Mouse (Mus musculus) layer of hippocampus, adult 2 months (tissue): Measurements from ENCODE around the gene Zfp706. TPM values are rescaled to one million over a fixed set of nuclear protein-coding genes. Genes with fewer than 3 reads are reported as not detected.

Source experiments
- DNase-seq, 2 experiments: peaks; one replicate each; pipeline ENCODE4 v3.0.0; 2022; ENCODE audit warnings: low spot score in 2 of 2
- H3K27ac ChIP-seq: fragments of 200-600 bp; 2 replicates; pipeline ENCODE4 v1.8.1; 2022
- H3K4me3 ChIP-seq: fragments of 200-600 bp; 2 replicates; pipeline ENCODE4 v1.8.1; 2022; ENCODE audit warnings: mild to moderate bottlenecking
- CTCF ChIP-seq: fragments of 200-600 bp; conservative IDR thresholded peaks from 2 replicates; pipeline ENCODE4 v1.8.1; 2022; ENCODE audit warnings: antibody characterized with exemption, mild to moderate bottlenecking, moderate library complexity
- total RNA-seq, 2 experiments: library from RNA; stranded (reverse); gene quantifications; 2 replicates each; pipeline ENCODE4 v1.2.3; 2021

Gene Zfp706
- total RNA-seq, 2 experiments from 2014 or later: 275 to 283 TPM

DNA sequence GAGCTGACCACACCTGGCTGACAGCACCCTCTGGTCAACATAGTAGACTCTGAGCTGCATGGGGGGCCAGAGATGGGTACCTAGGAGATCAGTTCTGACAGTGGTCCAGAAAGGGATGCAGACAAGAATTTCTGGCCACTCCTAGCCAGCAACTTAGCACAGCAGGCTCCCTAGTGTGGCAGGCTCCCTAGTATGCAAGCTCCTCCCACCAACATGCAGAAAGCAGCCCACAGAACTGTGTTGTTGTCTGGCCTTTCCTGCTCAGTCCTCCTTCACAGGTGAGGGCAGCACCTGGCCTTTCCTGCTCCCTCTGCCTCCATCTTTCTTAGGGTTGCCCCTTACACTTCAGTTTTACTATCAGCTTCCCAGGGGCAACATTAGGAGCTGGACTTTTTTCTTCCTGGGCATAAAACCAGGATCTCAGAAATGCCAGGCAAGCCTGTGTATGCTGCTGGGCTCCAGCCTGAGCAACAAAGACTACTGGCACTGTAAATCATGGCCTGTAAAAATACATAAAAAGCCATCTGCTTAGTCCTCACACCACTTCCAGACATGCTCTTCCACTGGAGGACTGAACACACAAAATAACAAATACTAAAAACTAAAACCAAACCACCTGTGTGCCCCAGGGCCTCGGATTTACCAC is 22.5 kb downstream of the Zfp706 start:
- no peak for DNase-seq
- peak overlapping the region; percentile 21 for H3K27ac ChIP-seq
- H3K4me3 ChIP-seq: no peak overlapping the region
- no peak for TF ChIP-seq CTCF

DNA sequence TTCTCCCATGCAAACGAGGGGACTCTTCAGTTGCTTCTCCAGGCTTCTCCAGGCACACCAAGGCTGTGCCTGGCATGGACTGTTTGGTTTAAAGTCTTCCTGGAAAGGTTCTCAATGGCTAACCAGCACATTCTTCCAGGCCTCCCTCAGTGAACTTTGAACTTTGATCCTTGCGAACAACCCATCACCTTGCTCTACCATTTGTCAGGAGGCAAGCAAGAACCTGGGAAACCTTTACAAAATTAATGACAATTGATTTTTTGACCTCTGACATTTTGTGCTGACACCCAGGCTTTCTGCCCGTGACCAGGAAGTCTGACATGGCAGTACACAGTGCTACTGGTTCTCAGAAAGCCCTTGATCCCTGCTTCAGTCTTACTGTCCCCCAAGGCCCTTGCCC is 24.1 kb downstream of the Zfp706 start:
- TF ChIP-seq CTCF: no peak
- DNase-seq: no peak
- no peak overlapping the region for H3K27ac ChIP-seq

GRCm38 (mm10) chr15:36980238-36980637 is 27.3 kb downstream of the Zfp706 start:
- Histone ChIP-seq H3K4me3 (peak overlapping the region; percentile 56), H3K27ac (peak overlapping the region; percentile 88)
- no peak for DNase-seq
- TF ChIP-seq CTCF: no peak

More for the DNA sequence above, 24.1 kb downstream of the Zfp706 start:
- H3K4me3 ChIP-seq: no peak overlapping the region

DNA sequence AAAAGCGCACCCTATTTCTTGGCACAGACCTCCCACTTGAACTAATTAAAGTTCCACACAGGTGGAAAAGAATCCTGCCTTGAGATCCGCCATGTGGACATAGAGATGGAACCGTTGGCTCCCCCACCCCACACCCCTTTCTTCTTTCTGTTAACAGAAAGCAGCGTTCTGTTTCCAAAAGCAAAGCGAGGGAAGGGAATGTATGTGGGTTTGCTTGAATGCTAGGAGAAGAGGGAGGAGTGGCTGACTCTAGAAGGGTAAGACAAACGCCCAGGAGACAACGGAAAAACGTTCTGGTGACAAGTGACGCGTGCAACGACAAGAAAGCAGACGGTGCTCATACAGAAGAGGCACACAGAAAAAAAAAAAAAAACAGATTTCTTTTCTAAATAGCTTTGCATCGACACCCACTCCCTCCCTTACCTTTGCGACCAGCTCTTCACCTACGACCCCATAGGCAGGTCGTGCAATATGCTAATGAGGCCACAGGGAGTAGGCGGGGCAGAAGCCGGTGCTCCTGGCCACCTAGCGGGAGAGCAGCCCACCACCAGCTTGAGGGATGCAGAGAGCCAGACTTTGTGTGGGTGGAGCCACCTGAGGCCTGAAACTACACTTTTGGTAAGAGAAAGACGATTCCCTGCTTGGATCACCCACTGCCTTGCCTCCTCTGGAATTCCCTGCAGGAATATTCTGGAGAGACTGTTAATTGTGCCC is 27.9 kb downstream of the Zfp706 start:
- DNase-seq: peak; percentile 53 to 60
- peak overlapping the region; percentile 56 for H3K4me3 ChIP-seq
- H3K27ac ChIP-seq: peak overlapping the region; percentile 88
- TF ChIP-seq CTCF: peak; percentile 66

DNA sequence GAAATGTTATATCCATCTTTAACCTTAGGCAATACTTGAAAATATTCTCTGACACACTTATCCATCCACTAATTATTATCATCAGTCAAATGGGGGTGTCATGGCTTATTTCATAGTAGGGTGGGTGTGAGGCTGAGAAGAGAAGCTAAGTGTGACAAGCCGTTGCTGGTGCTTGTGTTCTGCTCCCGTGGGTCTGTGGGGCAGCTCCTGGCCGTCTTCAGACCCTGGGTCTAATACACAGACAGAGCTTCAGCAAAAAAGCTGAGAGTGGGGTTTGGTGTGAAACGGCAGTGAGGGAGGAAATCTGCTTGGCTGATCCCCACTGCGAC is 28.4 kb downstream of the Zfp706 start:
- Histone ChIP-seq H3K4me3 (peak overlapping the region; percentile 56), H3K27ac (peak overlapping the region; percentile 88)
- no peak for TF ChIP-seq CTCF
- DNase-seq: no peak

GRCm38 (mm10) chr15:36977823-36978222 is 29.8 kb downstream of the Zfp706 start:
- Histone ChIP-seq H3K27ac (0 out of 2 replicates have a peak overlapping the region, but pooled peaks have one; percentile 46), H3K4me3 (no peak overlapping the region)
- TF ChIP-seq CTCF: no peak
- peak in 1 of 2 experiments; percentile 46 for DNase-seq

DNA sequence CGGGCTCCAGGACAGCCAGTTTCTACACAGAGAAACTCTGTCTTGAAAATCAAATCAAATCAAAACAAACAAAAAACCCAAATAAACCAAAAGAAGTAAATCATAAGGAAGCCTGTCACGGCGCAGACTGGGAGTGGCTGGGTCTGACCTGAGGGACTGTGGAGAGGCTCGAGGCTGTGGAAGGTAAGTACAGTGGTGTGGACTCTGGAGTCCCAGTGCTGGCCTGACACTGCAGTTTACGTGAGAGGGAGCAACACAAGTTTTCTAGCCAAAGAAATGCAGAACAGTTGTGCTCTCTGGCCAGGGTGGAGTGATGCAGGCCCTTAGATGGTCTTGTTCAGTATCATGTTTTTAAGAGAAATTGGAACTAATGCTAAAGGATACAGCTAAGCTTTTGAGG is 31.9 kb downstream of the Zfp706 start:
- TF ChIP-seq CTCF: no peak
- H3K4me3 ChIP-seq: no peak overlapping the region
- DNase-seq: no peak
- no peak overlapping the region; the same call in 1 of the 2 replicates for H3K27ac ChIP-seq

DNA sequence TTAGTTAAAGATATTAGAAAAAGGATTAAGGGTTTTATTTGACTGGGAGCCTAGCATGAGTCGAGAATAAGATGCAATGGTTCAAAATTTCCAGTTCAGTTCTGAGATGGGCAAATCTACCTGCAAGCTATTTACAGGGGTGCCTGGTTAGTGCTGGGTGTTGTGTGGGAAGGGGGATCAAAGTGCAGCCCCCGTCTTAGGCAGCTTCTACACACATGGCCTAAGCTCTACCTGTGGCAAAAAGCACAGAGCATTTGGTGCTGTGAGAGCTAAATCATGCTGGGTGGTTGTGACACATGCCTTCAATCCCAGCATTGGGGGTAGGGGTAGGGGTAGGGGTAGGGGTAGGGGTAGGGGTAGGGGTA is 32.3 kb downstream of the Zfp706 start:
- DNase-seq: no peak
- no peak overlapping the region for H3K27ac ChIP-seq
- no peak overlapping the region for H3K4me3 ChIP-seq
- TF ChIP-seq CTCF: no peak

- no peak for DNase-seq
- TF ChIP-seq CTCF: no peak
- Histone ChIP-seq H3K4me3 (no peak overlapping the region), H3K27ac (0 out of 2 replicates have a peak overlapping the region, but pooled peaks have one; percentile 36)
These were observed 32.8 kb downstream of the Zfp706 start for GRCm38 (mm10) chr15:36974614-36975255.

DNA sequence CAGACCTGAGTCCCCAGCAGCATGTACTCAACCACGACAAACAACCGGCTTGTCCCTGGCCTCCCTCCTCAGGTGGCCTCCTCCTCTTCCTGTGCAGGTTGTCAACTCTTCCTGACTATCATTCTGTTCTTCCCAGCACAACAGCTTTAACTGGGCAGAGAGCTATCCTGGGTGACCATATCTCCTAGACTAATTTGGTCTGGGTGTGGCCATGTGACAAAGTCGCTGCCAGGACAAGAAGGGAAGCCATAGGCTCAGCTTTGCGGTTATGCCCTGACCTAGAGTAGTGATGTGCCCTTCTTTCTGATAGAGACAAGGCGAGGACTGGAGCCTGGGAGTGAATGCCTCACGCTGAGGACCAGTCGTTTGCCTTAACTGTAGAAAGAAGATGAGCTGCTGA is 33.9 kb downstream of the Zfp706 start:
- Histone ChIP-seq H3K4me3 (no peak overlapping the region), H3K27ac (peak overlapping the region; percentile 2; the same call in 1 of the 2 replicates)
- TF ChIP-seq CTCF: no peak
- DNase-seq: no peak

DNA sequence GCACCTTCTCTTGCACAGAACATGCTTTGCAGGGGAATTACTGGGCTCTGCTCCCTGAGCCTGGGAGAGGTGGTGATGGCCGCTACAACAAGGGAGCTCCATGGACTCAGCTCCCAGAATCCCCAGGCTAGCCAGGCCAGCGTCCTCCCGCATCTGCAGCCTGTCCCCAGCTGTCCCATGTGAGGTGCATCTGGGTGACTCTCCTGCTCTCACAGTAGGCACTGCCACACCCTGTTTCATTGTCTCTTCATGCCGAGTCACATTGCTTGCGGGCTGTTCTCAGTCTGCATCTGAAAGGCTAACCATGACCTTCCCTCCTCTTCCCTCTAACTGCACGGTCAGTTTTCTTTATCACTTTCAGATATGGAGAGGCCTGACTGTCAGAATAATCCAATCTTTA is 34.3 kb downstream of the Zfp706 start:
- TF ChIP-seq CTCF: no peak
- DNase-seq: no peak
- Histone ChIP-seq H3K4me3 (no peak overlapping the region), H3K27ac (peak overlapping the region; percentile 18; the same call in 1 of the 2 replicates)

DNA sequence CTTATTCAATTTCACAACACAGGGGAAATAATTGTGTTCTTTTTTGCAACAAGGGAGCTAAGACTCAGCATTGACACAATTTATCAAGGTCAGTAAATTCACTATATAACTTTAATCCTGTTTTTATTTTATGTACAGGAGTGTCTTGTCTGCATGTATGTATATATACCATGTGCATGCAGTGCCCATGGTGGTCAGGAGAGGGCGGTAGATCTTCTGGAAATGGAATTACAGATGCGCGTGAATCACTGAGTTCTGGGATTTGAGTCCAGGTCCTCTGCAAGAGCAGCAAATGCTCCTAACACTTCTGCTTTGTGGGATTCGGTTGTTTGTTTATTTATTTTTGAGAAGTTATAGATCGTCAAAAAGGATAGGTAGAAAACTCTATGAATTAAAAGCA is 37.8 kb downstream of the Zfp706 start:
- no peak overlapping the region for H3K4me3 ChIP-seq
- no peak overlapping the region for H3K27ac ChIP-seq
- TF ChIP-seq CTCF: peak; percentile 64
- no peak for DNase-seq

- no peak for DNase-seq
- TF ChIP-seq CTCF: no peak
- Histone ChIP-seq H3K27ac (peak overlapping the region; percentile 98), H3K4me3 (peak overlapping the region; percentile 48)
These were observed 39.3 kb downstream of the Zfp706 start for GRCm38 (mm10) chr15:36968295-36968694.
